Mouse (Mus musculus) heart, embryonic 13.5 days (tissue): ENCODE results near the gene Hoxc13. TPM values are rescaled to one million over a fixed set of nuclear protein-coding genes. Genes with fewer than 3 reads are reported as not detected.

Source experiments
- ATAC-seq: fragments of 200-750 bp; cut with Nextera tagmentation; 2 replicates; pipeline ENCODE4 v1.8.0; 2017; ENCODE audit warnings: moderate TSS enrichment; ENCODE audit not compliant: insufficient number of reproducible peaks, low FRiP score, low TSS enrichment; ENCODE audit errors: extremely low read depth
- H3K27ac ChIP-seq: fragments of 300-500 bp; sonication (generic); replicated peaks from 2 replicates; pipeline ENCODE4 v1.5.1; 2015; ENCODE audit warnings: moderate library complexity, mild to moderate bottlenecking, inconsistent platforms
- H3K27me3 ChIP-seq: fragments of 300-500 bp; sonication (generic); replicated peaks from 2 replicates; pipeline ENCODE4 v1.6.1; 2015; ENCODE audit warnings: mild to moderate bottlenecking, inconsistent platforms
- H3K36me3 ChIP-seq: fragments of 300-500 bp; sonication (generic); 2 replicates; pipeline ENCODE4 v1.6.1; 2015; ENCODE audit warnings: mild to moderate bottlenecking, inconsistent platforms
- H3K4me1 ChIP-seq: fragments of 300-500 bp; sonication (generic); 2 replicates; pipeline ENCODE4 v1.6.1; 2015; ENCODE audit warnings: inconsistent platforms
- H3K4me2 ChIP-seq: fragments of 300-500 bp; sonication (generic); 2 replicates; pipeline ENCODE4 v1.6.1; 2015; ENCODE audit warnings: inconsistent platforms, mild to moderate bottlenecking, moderate library complexity
- H3K4me3 ChIP-seq: fragments of 300-500 bp; sonication (generic); 2 replicates; pipeline ENCODE4 v1.5.1; 2015; ENCODE audit warnings: moderate library complexity, mild to moderate bottlenecking, inconsistent platforms
- H3K9ac ChIP-seq: fragments of 300-500 bp; sonication (generic); 2 replicates; pipeline ENCODE4 v1.6.1; 2015; ENCODE audit warnings: inconsistent platforms, mild to moderate bottlenecking, moderate library complexity
- H3K9me3 ChIP-seq: fragments of 300-500 bp; sonication (generic); 2 replicates; pipeline ENCODE4 v1.6.1; 2016; ENCODE audit warnings: inconsistent platforms
- WGBS: fragments of 180-500 bp; shearing (Covaris S2); methylation state at CpG from one replicate; pipeline ENCODE4 v1.1.7; 2015; ENCODE audit warnings: mixed read lengths; 5-methylcytosine and 5-hydroxymethylcytosine counted together
- polyA plus RNA-seq: library from polyadenylated mRNA; unstranded; fragments of >200 nt; fragmentation: Nextera tagmentation; extraction: Ambion mirVana; gene quantifications from 2 replicates; pipeline ENCODE4 v1.2.1, GENCODE M21; 2015

The Hoxc13 gene
- polyA plus RNA-seq, 1 experiment from 2014 or later = 0.13 TPM

- H3K27ac ChIP-seq = no peak overlapping the region
- ATAC-seq = no peak
- H3K4me1 ChIP-seq = peaks cover 10% of the 10 kb centered on the region
- no peak overlapping the region for H3K4me3 ChIP-seq
- H3K27me3 ChIP-seq = peaks cover 98% of the 10 kb centered on the region
- H3K36me3 ChIP-seq = no peaks in the 10 kb centered on the region
- no peak overlapping the region for H3K9ac ChIP-seq
- no peaks in the 10 kb centered on the region for H3K9me3 ChIP-seq
- WGBS = 5% methylated on average over 12 of the region's 12 CpGs
- H3K4me2 ChIP-seq = no peak overlapping the region
These were observed 1.3 kb upstream of the Hoxc13 start for GRCm38 (mm10) chr15:102919336-102920180.

DNA sequence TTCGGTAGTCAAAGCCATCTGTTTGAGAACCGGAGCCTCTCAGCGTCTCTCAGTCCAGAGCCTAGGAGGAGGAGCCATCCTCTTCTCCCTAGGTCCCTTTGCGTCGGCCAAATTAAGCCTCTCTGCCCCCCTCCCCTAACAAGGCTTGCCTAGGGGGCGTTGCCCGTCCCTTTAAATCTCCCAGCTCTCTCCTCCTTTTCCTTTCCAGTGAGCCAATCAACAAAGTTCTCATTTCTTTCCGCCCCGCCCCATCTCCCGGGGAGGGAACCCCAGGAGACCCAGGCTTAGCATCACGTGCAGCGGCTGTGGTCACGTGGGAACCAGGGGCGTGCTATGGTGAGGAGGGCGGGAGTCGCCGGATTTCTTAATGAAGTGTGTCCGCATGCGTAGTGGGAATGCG, 284 bp upstream of the Hoxc13 start:
- WGBS = under 1% methylated on average over 20 of the region's 20 CpGs
- H3K36me3 ChIP-seq = no peaks in the 10 kb centered on the region
- peak overlapping the region; percentile 36 for H3K4me3 ChIP-seq
- H3K9me3 ChIP-seq = no peaks in the 10 kb centered on the region
- no peak for ATAC-seq
- H3K27ac ChIP-seq = no peak overlapping the region
- H3K4me2 ChIP-seq = peak overlapping the region; percentile 60
- no peak overlapping the region for H3K9ac ChIP-seq
- peaks cover 10% of the 10 kb centered on the region for H3K4me1 ChIP-seq
- peaks cover 99% of the 10 kb centered on the region for H3K27me3 ChIP-seq

DNA sequence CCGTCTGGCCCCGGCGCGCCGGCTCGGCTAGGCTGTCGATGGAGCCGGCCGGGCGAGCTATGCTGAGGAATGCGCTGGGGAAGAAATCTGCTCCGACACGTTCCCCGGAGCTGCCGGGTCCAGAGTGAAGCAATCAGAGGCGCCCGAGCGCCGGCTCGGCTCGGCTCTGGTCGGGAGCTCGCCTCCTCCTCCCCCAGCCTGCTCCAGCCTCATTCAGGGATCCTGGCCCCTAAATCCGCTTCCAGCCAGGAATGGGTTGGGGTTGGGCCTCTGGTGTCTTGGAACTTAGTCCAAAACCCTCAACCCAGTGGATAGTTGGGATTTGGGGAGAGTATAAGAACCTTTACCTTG, 1.1 kb downstream of the Hoxc13 start:
- Histone ChIP-seq H3K27me3 (peaks cover 99% of the 10 kb centered on the region), H3K9me3 (no peaks in the 10 kb centered on the region), H3K36me3 (no peaks in the 10 kb centered on the region), H3K4me1 (peaks cover 10% of the 10 kb centered on the region), H3K4me3 (peak overlapping the region; percentile 36), H3K27ac (no peak overlapping the region), H3K9ac (no peak overlapping the region), H3K4me2 (0 out of 2 replicates have a peak overlapping the region, but pooled peaks have one; percentile 17)
- under 1% methylated on average over 24 of the region's 24 CpGs for WGBS
- ATAC-seq = no peak

DNA sequence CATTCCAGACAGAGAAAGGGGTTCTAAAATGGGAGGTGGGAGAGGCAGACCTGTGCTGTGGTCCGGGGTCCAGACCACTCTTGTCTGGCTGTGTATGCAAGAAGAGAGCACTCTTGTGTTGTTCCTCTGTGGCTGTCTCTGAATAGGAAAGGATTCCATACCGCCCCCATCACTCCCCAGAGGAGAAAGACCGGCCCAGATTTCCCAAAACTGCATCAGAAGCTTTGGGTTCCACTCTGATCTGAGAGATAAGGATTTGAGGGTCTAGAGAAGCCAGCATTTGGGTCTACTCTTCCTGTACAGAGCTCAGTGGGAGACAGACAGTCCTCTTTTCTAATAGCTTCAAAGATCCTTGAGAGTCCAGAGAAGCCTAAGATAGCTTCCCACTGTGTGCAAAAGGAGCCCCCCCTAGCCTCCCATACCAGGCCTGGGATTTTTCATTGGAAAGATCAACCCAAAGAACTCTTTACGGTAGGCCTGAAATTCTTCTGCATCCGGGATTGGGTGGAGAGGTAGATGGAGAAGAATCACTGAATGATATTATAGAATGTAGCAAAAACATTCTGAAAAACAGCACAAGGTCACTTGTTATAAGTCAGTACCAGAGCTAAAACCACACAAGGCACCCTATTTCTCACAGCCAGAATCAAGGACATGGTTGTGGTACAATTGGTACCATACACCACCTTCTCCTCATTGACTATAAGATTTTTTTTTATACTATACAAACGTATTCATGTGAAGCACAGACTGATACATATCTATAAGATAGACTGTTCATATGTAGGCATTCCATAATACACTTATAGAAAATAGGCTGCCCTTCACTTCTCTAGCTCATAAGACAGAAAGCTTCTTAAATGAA, 2.0 kb downstream of the Hoxc13 start:
- no peak for ATAC-seq
- no peaks in the 10 kb centered on the region for H3K36me3 ChIP-seq
- no peak overlapping the region for H3K4me2 ChIP-seq
- H3K27me3 ChIP-seq = peaks cover 99% of the 10 kb centered on the region
- H3K27ac ChIP-seq = no peak overlapping the region
- H3K4me1 ChIP-seq = peaks cover 10% of the 10 kb centered on the region
- H3K9ac ChIP-seq = no peak overlapping the region
- no peak overlapping the region for H3K4me3 ChIP-seq
- H3K9me3 ChIP-seq = no peaks in the 10 kb centered on the region
- 15% methylated on average over 6 of the region's 6 CpGs for WGBS

- under 1% methylated on average over 40 of the region's 40 CpGs for WGBS
- H3K36me3 ChIP-seq = no peaks in the 10 kb centered on the region
- no peak overlapping the region for H3K4me2 ChIP-seq
- peaks cover 99% of the 10 kb centered on the region for H3K27me3 ChIP-seq
- H3K4me3 ChIP-seq = no peak overlapping the region
- no peak overlapping the region for H3K9ac ChIP-seq
- no peak for ATAC-seq
- no peaks in the 10 kb centered on the region for H3K4me1 ChIP-seq
- no peak overlapping the region for H3K27ac ChIP-seq
- H3K9me3 ChIP-seq = no peaks in the 10 kb centered on the region
These were observed 6.2 kb downstream of the Hoxc13 start for GRCm38 (mm10) chr15:102927032-102927645.

DNA sequence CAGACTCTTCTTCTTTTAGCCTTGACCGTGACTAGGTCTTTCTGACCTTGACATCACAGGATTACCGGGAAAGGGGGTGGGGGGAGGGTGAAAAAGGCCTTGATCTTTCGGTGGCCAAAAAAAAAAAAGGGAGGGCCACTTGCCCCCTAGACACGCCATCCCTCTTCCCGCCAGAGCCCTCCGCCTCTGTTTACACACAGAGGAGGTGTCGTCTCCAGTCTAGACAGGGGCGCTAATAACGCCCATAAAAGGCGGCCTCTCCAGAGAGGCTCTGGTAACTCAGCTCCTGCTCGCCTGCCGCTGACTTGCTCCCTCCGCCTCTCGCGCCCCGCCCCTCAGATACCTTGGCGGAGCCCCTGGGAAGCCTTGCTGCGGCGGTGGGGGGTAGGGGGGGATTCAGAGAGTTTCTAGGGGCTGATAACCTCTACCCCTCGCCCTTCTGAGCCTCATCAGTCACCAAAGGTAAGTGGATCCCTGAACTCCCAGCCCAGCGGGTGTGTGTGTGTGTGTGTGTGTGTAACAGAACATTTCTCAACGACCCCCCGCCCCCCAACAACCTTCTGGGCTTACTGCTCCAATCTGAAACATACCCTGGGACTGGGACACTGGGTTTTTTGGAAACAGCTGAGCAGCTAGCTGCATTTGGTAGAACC, 10.9 kb downstream of the Hoxc13 start:
- H3K9me3 ChIP-seq = no peaks in the 10 kb centered on the region
- H3K36me3 ChIP-seq = no peaks in the 10 kb centered on the region
- no peak for ATAC-seq
- no peak overlapping the region for H3K27ac ChIP-seq
- H3K4me2 ChIP-seq = no peak overlapping the region
- H3K4me1 ChIP-seq = peaks cover 6% of the 10 kb centered on the region; the same call in 1 of the 2 replicates
- H3K4me3 ChIP-seq = no peak overlapping the region
- H3K9ac ChIP-seq = no peak overlapping the region
- peaks cover 100% of the 10 kb centered on the region for H3K27me3 ChIP-seq
- WGBS = under 1% methylated on average over 23 of the region's 23 CpGs

- Histone ChIP-seq H3K27me3 (peaks cover 100% of the 10 kb centered on the region), H3K36me3 (no peaks in the 10 kb centered on the region), H3K9ac (no peak overlapping the region), H3K9me3 (no peaks in the 10 kb centered on the region), H3K4me3 (no peak overlapping the region), H3K27ac (no peak overlapping the region), H3K4me2 (no peak overlapping the region), H3K4me1 (peaks cover 7% of the 10 kb centered on the region; the same call in 1 of the 2 replicates)
- no peak for ATAC-seq
- 2% methylated on average over 12 of the region's 12 CpGs for WGBS
These were observed 13.5 kb downstream of the Hoxc13 start for GRCm38 (mm10) chr15:102934438-102934837.

DNA sequence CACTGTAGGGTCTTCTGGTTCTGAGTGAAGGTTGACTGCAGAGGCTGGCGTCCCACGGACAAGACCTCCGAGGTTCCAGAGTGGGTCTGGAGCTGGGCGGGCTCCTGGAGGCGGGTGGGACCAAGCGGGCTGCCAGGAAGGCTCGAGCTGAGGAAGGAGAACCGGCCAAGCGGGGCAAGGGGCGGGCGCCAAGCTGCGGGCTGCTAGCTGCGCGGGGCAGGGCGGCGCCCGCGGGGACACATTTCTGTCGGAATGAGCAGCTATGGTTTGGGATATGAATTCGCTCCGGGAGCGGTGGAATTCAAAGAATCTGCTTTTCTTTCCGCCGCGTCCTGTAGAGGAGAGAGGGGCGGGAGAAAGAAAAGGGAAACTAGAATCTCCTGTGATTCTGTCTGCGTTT, 14.0 kb downstream of the Hoxc13 start:
- H3K4me2 ChIP-seq = peak overlapping the region; percentile 38; the same call in 1 of the 2 replicates
- no peaks in the 10 kb centered on the region for H3K9me3 ChIP-seq
- peak overlapping the region; percentile 33 for H3K4me3 ChIP-seq
- WGBS = under 1% methylated on average over 27 of the region's 27 CpGs
- H3K27ac ChIP-seq = no peak overlapping the region
- H3K36me3 ChIP-seq = no peaks in the 10 kb centered on the region
- ATAC-seq = no peak
- no peak overlapping the region for H3K9ac ChIP-seq
- H3K4me1 ChIP-seq = peaks cover 7% of the 10 kb centered on the region; the same call in 1 of the 2 replicates
- peaks cover 100% of the 10 kb centered on the region for H3K27me3 ChIP-seq

DNA sequence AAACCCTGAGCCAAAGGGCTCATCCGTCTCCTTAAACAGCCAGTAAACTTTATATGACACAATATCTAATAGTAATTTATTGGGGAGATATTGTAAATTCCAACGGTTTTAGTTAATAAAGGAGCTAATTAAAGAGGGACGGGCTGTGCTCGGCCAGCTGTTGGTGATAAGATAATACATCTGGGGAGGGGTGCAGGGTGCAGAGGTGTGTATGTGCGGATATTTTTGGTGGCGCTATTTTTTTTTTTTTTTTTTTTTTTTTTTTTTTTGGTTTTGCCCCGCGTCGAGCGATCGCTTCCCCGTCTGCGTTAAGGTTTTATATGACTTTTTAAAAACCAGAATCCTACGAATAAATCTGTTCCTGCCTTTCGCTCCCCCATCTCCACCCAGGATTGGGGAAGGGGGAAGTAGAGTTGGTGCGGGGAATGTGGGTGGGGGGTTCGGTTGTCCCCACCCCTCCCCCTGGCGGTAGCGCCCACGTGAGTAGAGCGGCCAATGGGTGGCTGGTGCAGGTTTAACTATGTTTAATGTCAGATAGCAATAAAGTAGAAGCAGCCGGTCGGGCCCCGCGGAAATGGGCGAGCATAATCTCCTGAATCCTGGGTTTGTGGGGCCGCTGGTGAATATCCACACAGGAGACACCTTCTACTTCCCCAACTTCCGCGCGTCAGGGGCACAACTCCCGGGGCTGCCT, 15.5 kb downstream of the Hoxc13 start, which contains the start of gene Hoxc12:
TSS of gene Hoxc12 (plus strand) at position 479 of the 694 bp plus-strand sequence.
- Histone ChIP-seq H3K4me2 (no peak within 1 kb of the TSS), H3K36me3 (no peaks in the 10 kb centered on the region), H3K9me3 (no peaks in the 10 kb centered on the region), H3K9ac (no peak within 1 kb of the TSS), H3K27ac (no peak within 1 kb of the TSS), H3K27me3 (peaks cover 100% of the 10 kb centered on the region), H3K4me1 (peaks cover 7% of the 10 kb centered on the region; the same call in 1 of the 2 replicates), H3K4me3 (peak within 1 kb of the TSS; percentile 11; the same call in 1 of the 2 replicates)
- whole genome bisulfite sequencing = under 1% methylated on average over 31 of the region's 31 CpGs
- no peak for ATAC-seq

GRCm38 (mm10) chr15:102937036-102937666, 16.2 kb downstream of the Hoxc13 start:
- H3K4me1 ChIP-seq = peaks cover 7% of the 10 kb centered on the region; the same call in 1 of the 2 replicates
- no peak overlapping the region for H3K4me2 ChIP-seq
- H3K4me3 ChIP-seq = peak overlapping the region; percentile 11; the same call in 1 of the 2 replicates
- 2% methylated on average over 50 of the region's 50 CpGs for WGBS
- no peak overlapping the region for H3K27ac ChIP-seq
- H3K9me3 ChIP-seq = no peaks in the 10 kb centered on the region
- H3K27me3 ChIP-seq = peaks cover 100% of the 10 kb centered on the region
- ATAC-seq = no peak
- no peaks in the 10 kb centered on the region for H3K36me3 ChIP-seq
- no peak overlapping the region for H3K9ac ChIP-seq
